Mouse (Mus musculus) CH12.LX (cell line): ENCODE results near the gene Morc3. TPM values are rescaled to one million over a fixed set of nuclear protein-coding genes. Genes with fewer than 3 reads are reported as not detected.

ENCODE experiments used
- DNase-seq: peaks from one replicate; pipeline ENCODE4 v3.0.0-alpha.2; 2013; ENCODE audit errors: extremely low read depth
- H3K27ac ChIP-seq: 2 replicates; pipeline ENCODE4 v1.5.1; 2012; ENCODE audit warnings: low read depth, mild to moderate bottlenecking, control low read depth, moderate library complexity; ENCODE audit not compliant: insufficient read depth
- H3K27me3 ChIP-seq: replicated peaks from 2 replicates; pipeline ENCODE3; 2012; ENCODE audit warnings: inconsistent platforms
- H3K36me3 ChIP-seq, 2 experiments: replicated peaks in 1 of 2; 2 replicates each; pipeline versions ENCODE3 to v1.6.1; 2012; ENCODE audit warnings: inconsistent platforms in 1 of 2, low read length in 1 of 2, mild to moderate bottlenecking in 1 of 2, mixed read lengths in 1 of 2, moderate library complexity in 1 of 2; ENCODE audit not compliant: control insufficient read depth in 1 of 2, insufficient read depth in 1 of 2
- H3K4me1 ChIP-seq, 2 experiments: 2 replicates each; pipeline ENCODE4 v1.6.1; 2012; ENCODE audit warnings: inconsistent platforms in 1 of 2, moderate library complexity in 1 of 2; ENCODE audit not compliant: insufficient read depth in 2 of 2, control insufficient read depth in 1 of 2
- H3K4me2 ChIP-seq: 2 replicates; pipeline ENCODE4 v1.6.1; 2012; ENCODE audit warnings: low read depth, mild to moderate bottlenecking, control low read depth; ENCODE audit not compliant: poor library complexity, insufficient read depth, severe bottlenecking
- H3K4me3 ChIP-seq, 3 experiments: fragments of 150-350 bp in 1 of 3; sonication (generic) in 1 of 3; replicated peaks in 1 of 3; 2 replicates each; pipeline versions ENCODE3 to v1.5.1; 2011 to 2012; ENCODE audit warnings: low read depth in 2 of 3, low read length in 2 of 3, mild to moderate bottlenecking in 2 of 3, moderate library complexity in 2 of 3, control low read depth in 1 of 3, improper control_type of control experiment in 1 of 3, inconsistent platforms in 1 of 3, mixed read lengths in 1 of 3; ENCODE audit not compliant: poor library complexity in 1 of 3
- H3K79me2 ChIP-seq: replicated peaks from 2 replicates; pipeline ENCODE4 v1.6.1; 2012; ENCODE audit warnings: mild to moderate bottlenecking, moderate library complexity; ENCODE audit not compliant: control insufficient read depth, poor library complexity, insufficient read depth, severe bottlenecking; ENCODE audit errors: extremely low read depth
- H3K9ac ChIP-seq: 2 replicates; pipeline ENCODE4 v1.6.1; 2012; ENCODE audit warnings: low read depth, mild to moderate bottlenecking, control low read depth, moderate library complexity; ENCODE audit not compliant: insufficient read depth
- H3K9me3 ChIP-seq: replicated peaks from 2 replicates; pipeline ENCODE3; 2012; ENCODE audit warnings: low read length, inconsistent platforms, mixed read lengths
- BHLHE40 ChIP-seq: IDR thresholded peaks from 2 replicates; pipeline ENCODE4 v1.6.1; 2011; ENCODE audit warnings: mild to moderate bottlenecking, low read depth, low read length, improper control_type of control experiment
- CHD1 ChIP-seq: IDR thresholded peaks from 2 replicates; pipeline ENCODE4 v1.6.1; 2012; ENCODE audit warnings: low read depth, low read length, improper control_type of control experiment, inconsistent platforms
- CHD2 ChIP-seq: IDR thresholded peaks from 2 replicates; pipeline ENCODE4 v1.6.1; 2011; ENCODE audit warnings: low read length, improper control_type of control experiment
- E2F4 ChIP-seq: IDR thresholded peaks from 2 replicates; pipeline ENCODE4 v1.6.1; 2011; ENCODE audit warnings: low read depth, low read length, improper control_type of control experiment; ENCODE audit not compliant: insufficient replicate concordance
- ELF1 ChIP-seq: IDR thresholded peaks from 2 replicates; pipeline ENCODE4 v1.6.1; 2014; ENCODE audit warnings: low read depth, mild to moderate bottlenecking, inconsistent platforms, low read length, improper control_type of control experiment
- EP300 ChIP-seq: IDR thresholded peaks from 2 replicates; pipeline ENCODE4 v1.6.1; 2011; ENCODE audit warnings: low read length, improper control_type of control experiment
- ETS1 ChIP-seq: conservative IDR thresholded peaks from 2 replicates; pipeline ENCODE4 v1.6.1; 2012; ENCODE audit warnings: low read depth, mild to moderate bottlenecking, inconsistent platforms, low read length, improper control_type of control experiment, moderate library complexity
- HCFC1 ChIP-seq: IDR thresholded peaks from 2 replicates; pipeline ENCODE4 v1.6.1; 2012; ENCODE audit warnings: low read depth, mild to moderate bottlenecking, inconsistent platforms, low read length, improper control_type of control experiment
- IRF4 ChIP-seq: IDR thresholded peaks from 2 replicates; pipeline ENCODE4 v1.6.1; 2014; ENCODE audit warnings: low read depth, mild to moderate bottlenecking, inconsistent platforms, low read length, improper control_type of control experiment
- JUN ChIP-seq: IDR thresholded peaks from 2 replicates; pipeline ENCODE4 v1.6.1; 2011; ENCODE audit warnings: low read depth, mild to moderate bottlenecking, low read length, improper control_type of control experiment, moderate library complexity; ENCODE audit not compliant: insufficient read depth
- JUND ChIP-seq: conservative IDR thresholded peaks from 2 replicates; pipeline ENCODE4 v1.6.1; 2011; ENCODE audit warnings: low read depth, low read length, improper control_type of control experiment
- KAT2A ChIP-seq: IDR thresholded peaks from 2 replicates; pipeline ENCODE4 v1.6.1; 2012; ENCODE audit warnings: low read length, improper control_type of control experiment, inconsistent platforms; ENCODE audit not compliant: insufficient replicate concordance
- MAFK ChIP-seq: IDR thresholded peaks from 2 replicates; pipeline ENCODE4 v1.6.1; 2011; ENCODE audit warnings: low read length, improper control_type of control experiment; ENCODE audit not compliant: insufficient replicate concordance
- MAX ChIP-seq: IDR thresholded peaks from 2 replicates; pipeline ENCODE4 v1.6.1; 2011; ENCODE audit warnings: low read length, improper control_type of control experiment
- MAZ ChIP-seq: IDR thresholded peaks from 2 replicates; pipeline ENCODE4 v1.6.1; 2012; ENCODE audit warnings: low read depth, mild to moderate bottlenecking, inconsistent platforms, low read length, improper control_type of control experiment, moderate library complexity
- MEF2A ChIP-seq: IDR thresholded peaks from 2 replicates; pipeline ENCODE4 v1.6.1; 2014; ENCODE audit warnings: low read depth, mild to moderate bottlenecking, inconsistent platforms, low read length, improper control_type of control experiment, borderline replicate concordance
- MXI1 ChIP-seq: IDR thresholded peaks from 2 replicates; pipeline ENCODE4 v1.6.1; 2011; ENCODE audit warnings: mild to moderate bottlenecking, low read depth, low read length, improper control_type of control experiment
- NELFE ChIP-seq: IDR thresholded peaks from 2 replicates; pipeline ENCODE4 v1.6.1; 2011; ENCODE audit warnings: low read depth, low read length, improper control_type of control experiment
- PAX5 ChIP-seq: IDR thresholded peaks from 2 replicates; pipeline ENCODE4 v1.6.1; 2012; ENCODE audit warnings: low read length, inconsistent platforms, mixed read lengths
- POLR2A ChIP-seq: IDR thresholded peaks from 2 replicates; pipeline ENCODE4 v1.6.1; 2011; ENCODE audit warnings: low read depth, mild to moderate bottlenecking, improper control_type of control experiment, low read length
- POLR2AphosphoS2 ChIP-seq: IDR thresholded peaks from 2 replicates; pipeline ENCODE4 v1.6.1; 2011; ENCODE audit warnings: low read depth, low read length, improper control_type of control experiment
- RAD21 ChIP-seq: IDR thresholded peaks from 2 replicates; pipeline ENCODE4 v1.6.1; 2011; ENCODE audit warnings: low read depth, mild to moderate bottlenecking, low read length, improper control_type of control experiment, moderate library complexity
- RCOR1 ChIP-seq: conservative IDR thresholded peaks from 2 replicates; pipeline ENCODE4 v1.6.1; 2012; ENCODE audit warnings: low read depth, mild to moderate bottlenecking, inconsistent platforms, low read length, improper control_type of control experiment
- SIN3A ChIP-seq: IDR thresholded peaks from 2 replicates; pipeline ENCODE4 v1.6.1; 2012; ENCODE audit warnings: low read length, improper control_type of control experiment, inconsistent platforms
- SMC3 ChIP-seq: IDR thresholded peaks from 2 replicates; pipeline ENCODE4 v1.6.1; 2011; ENCODE audit warnings: low read depth, low read length, improper control_type of control experiment
- TBP ChIP-seq: conservative IDR thresholded peaks from 2 replicates; pipeline ENCODE4 v1.6.1; 2011; ENCODE audit warnings: low read depth, low read length, improper control_type of control experiment
- USF1 ChIP-seq: IDR thresholded peaks from 2 replicates; pipeline ENCODE4 v1.6.1; 2014; ENCODE audit warnings: low read depth, mild to moderate bottlenecking, inconsistent platforms, low read length, improper control_type of control experiment
- USF2 ChIP-seq: conservative IDR thresholded peaks from 2 replicates; pipeline ENCODE4 v1.6.1; 2011; ENCODE audit warnings: low read depth, low read length, improper control_type of control experiment
- ZC3H11A ChIP-seq: IDR thresholded peaks from 2 replicates; pipeline ENCODE4 v1.6.1; 2012; ENCODE audit warnings: low read depth, mild to moderate bottlenecking, inconsistent platforms, low read length, improper control_type of control experiment
- ZKSCAN1 ChIP-seq: IDR thresholded peaks from 2 replicates; pipeline ENCODE4 v1.6.1; 2012; ENCODE audit warnings: low read depth, inconsistent platforms, low read length, improper control_type of control experiment, borderline replicate concordance
- ZMIZ1 ChIP-seq: IDR thresholded peaks from 2 replicates; pipeline ENCODE4 v1.6.1; 2012; ENCODE audit warnings: low read depth, mild to moderate bottlenecking, inconsistent platforms, low read length, improper control_type of control experiment
- ZNF384 ChIP-seq: IDR thresholded peaks from 2 replicates; pipeline ENCODE4 v1.6.1; 2012; ENCODE audit warnings: low read depth, low read length, improper control_type of control experiment, inconsistent platforms
- dilution Hi-C: fragments of 300-500 bp; cut with MboI; formaldehyde crosslinking; loops from 2 replicates; pipeline ENCODE4 v1.14.3; 2020; ENCODE audit warnings: low sequenced_read_pairs; ENCODE audit not compliant: extremely low pct_unique_long_range_greater_than_20kb, extremely low pct_ligation_motif_present
- in situ Hi-C: fragments of 300-500 bp; cut with MboI; formaldehyde crosslinking; loops from 3 replicates; pipeline ENCODE4 v1.14.3; 2019; ENCODE audit warnings: low sequenced_read_pairs, low pct_ligation_motif_present, low pct_unique_long_range_greater_than_20kb, mixed read lengths
- polyA plus RNA-seq: library from polyadenylated mRNA; unstranded; fragments of >175 nt; gene quantifications from 2 replicates; pipeline ENCODE4 v1.2.1, GENCODE M21; 2012; ENCODE audit warnings: low read depth; ENCODE audit not compliant: insufficient read length
- total RNA-seq, 2 experiments: library from RNA; depleted of rRNA; stranded (reverse); fragments of 300-350 nt in 1 of 2; fragments of >200 nt in 1 of 2; gene quantifications; 2 replicates each; pipeline ENCODE4 v1.2.3; 2012 to 2014

Morc3 gene
- total and polyA plus RNA-seq, 3 experiments, result 17.8 to 53.2 (median 25.4) TPM

- TF ChIP-seq ZC3H11A, result no peak
- no peak for DNase-seq
- peak overlapping the region; percentile 35; the same call in 1 of the 2 replicates for H3K4me2 ChIP-seq
- no peak overlapping the region for H3K27ac ChIP-seq
- peaks cover 8 to 22% of the 10 kb centered on the region in 2 experiments for H3K4me1 ChIP-seq
- H3K4me3 ChIP-seq, result no peak overlapping the region
- dilution Hi-C loops (no loop called here), in situ Hi-C loops (no loop called here)
- no peaks in the 10 kb centered on the region for H3K36me3 ChIP-seq
- no peak overlapping the region for H3K9ac ChIP-seq
- H3K79me2 ChIP-seq, result no peaks in the 10 kb centered on the region
- H3K9me3 ChIP-seq, result no peaks in the 10 kb centered on the region
- H3K27me3 ChIP-seq, result no peaks in the 10 kb centered on the region
Measured at GRCm38 (mm10) chr16:93797841-93798492, 34.0 kb upstream of the Morc3 start.

- H3K4me3 ChIP-seq, result no peak overlapping the region
- in situ Hi-C loops (no loop called here), dilution Hi-C loops (no loop called here)
- H3K9ac ChIP-seq, result no peak overlapping the region
- peak overlapping the region; percentile 35; the same call in 1 of the 2 replicates for H3K4me2 ChIP-seq
- peaks cover 8 to 22% of the 10 kb centered on the region in 2 experiments for H3K4me1 ChIP-seq
- peak; percentile 92 for DNase-seq
- no peak overlapping the region for H3K27ac ChIP-seq
- no peaks in the 10 kb centered on the region for H3K27me3 ChIP-seq
- no peaks in the 10 kb centered on the region for H3K9me3 ChIP-seq
- H3K79me2 ChIP-seq, result no peaks in the 10 kb centered on the region
- no peaks in the 10 kb centered on the region for H3K36me3 ChIP-seq
- TF ChIP-seq RAD21 (peak; percentile 54), IRF4 (peak; percentile 98), MAZ (peak; percentile 65), USF2 (no peak), EP300 (peak; percentile 91), ZMIZ1 (no peak), ZNF384 (peak; percentile 13; the same call in 1 of the 2 replicates), MAX (no peak; the same call in 1 of the 2 replicates), BHLHE40 (peak; percentile 89), ZKSCAN1 (no peak), TBP (no peak), MXI1 (no peak), USF1 (no peak), JUND (peak; percentile 88), JUN (peak; percentile 74), PAX5 (no peak), SIN3A (peak; percentile 75), CHD2 (peak; percentile 67), E2F4 (peak; percentile 47; the same call in 1 of the 2 replicates), MEF2A (peak; percentile 92), POLR2AphosphoS2 (no peak), RCOR1 (peak; percentile 91; the same call in 1 of the 2 replicates), MAFK (peak; percentile 75; the same call in 1 of the 2 replicates), HCFC1 (no peak), ETS1 (peak; percentile 89), POLR2A (no peak), CHD1 (no peak), SMC3 (peak; percentile 51), KAT2A (0 out of 2 replicates have a peak, but pooled peaks have one; percentile 28), NELFE (peak; percentile 53; the same call in 1 of the 2 replicates), ELF1 (0 out of 2 replicates have a peak, but pooled peaks have one; percentile 37)
Measured at GRCm38 (mm10) chr16:93798623-93799022, 33.3 kb upstream of the Morc3 start.
